Mouse (Mus musculus): Measurements from ENCODE around the gene Kif19a. TPM values are rescaled to one million over a fixed set of nuclear protein-coding genes. Genes with fewer than 3 reads are reported as not detected.
A peak's percentile ranks its signal among the peaks of the same experiment; 100 is the strongest.

Kif19a gene
- total RNA-seq, 2 experiments from 2014 or later = 2.9 to 5.4 TPM

DNA sequence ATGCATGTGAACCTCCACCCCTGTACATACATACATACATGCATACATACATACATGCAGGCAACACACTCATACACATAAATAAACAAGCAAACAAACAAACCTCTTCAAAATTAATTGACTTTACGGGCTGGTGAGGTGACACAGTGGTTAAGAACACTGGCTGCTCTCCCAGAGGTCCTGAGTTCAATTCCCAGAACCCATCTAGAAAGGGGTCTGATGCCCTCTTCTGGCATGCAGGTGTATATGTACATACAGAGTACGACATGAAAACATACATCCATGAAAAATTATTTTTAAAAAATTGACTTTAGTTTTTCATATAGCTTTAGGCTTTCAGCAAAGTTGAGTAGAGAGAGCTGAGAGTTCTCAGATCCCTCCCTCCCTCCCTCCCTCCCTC, 29.1 kb upstream of the Kif19a start:
- no peak overlapping the region for H3K4me3 ChIP-seq

GRCm38 (mm10) chr11:114736913-114737624, 28.1 kb upstream of the Kif19a start:
- peak; percentile 40 to 69 for DNase-seq (ENCODE audit: low spot score in 2 of 2)
- TF ChIP-seq CTCF (conservative IDR thresholded peaks at IDR 0.05) = peak; percentile 79
- Histone ChIP-seq H3K27ac (no peak overlapping the region), H3K4me3 (no peak overlapping the region; the same call in 1 of the 2 replicates)

More for the DNA sequence above, 29.1 kb upstream of the Kif19a start:
- TF ChIP-seq CTCF (conservative IDR thresholded peaks at IDR 0.05) = peak; percentile 36
- no peak overlapping the region for H3K27ac ChIP-seq
- DNase-seq (ENCODE audit: low spot score in 2 of 2) = no peak

DNA sequence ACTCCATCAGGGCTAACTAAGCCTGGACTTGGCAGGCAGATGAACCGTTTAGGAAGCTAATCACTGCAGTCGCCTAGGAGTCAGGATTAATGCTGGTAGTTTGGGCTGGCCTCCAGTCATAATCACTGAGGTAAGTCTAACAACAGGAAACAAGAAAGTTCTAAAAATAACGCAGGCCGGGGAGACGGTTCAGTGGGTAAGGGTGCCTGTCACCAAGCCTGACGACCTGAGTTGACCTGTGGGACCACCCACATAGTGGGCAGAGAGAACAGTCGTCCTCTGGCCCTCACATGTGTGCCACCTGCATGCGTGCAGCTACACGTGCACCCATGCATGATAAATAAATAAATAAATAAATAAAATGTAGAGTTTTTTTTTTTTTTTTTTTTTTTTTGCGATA, 24.6 kb upstream of the Kif19a start:
- Histone ChIP-seq H3K4me3 (no peak overlapping the region), H3K27ac (no peak overlapping the region)
- TF ChIP-seq CTCF (conservative IDR thresholded peaks at IDR 0.05) = no peak
- DNase-seq (ENCODE audit: low spot score in 2 of 2) = no peak

DNA sequence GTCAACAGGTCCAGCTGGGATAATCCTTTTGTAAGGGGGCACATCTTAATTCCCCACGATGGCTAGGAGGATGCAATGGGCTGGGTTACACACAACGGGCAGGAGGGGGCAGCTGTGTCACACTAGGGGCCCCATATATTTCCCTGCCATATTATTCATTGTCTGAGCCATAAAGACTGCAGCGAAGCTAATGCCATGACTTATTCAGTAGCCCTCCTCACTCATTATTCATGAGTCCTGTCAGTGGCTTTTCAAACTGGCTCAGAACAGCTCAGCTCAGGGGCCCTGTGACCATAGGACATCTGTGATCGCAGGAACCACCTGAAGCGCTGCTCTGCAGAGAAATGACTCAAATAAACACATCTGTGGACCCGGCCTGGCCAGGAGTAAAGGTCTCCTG, 23.7 kb upstream of the Kif19a start:
- no peak for TF ChIP-seq CTCF (conservative IDR thresholded peaks at IDR 0.05)
- no peak for DNase-seq (ENCODE audit: low spot score in 2 of 2)

GRCm38 (mm10) chr11:114745134-114745533, 20.1 kb upstream of the Kif19a start:
- peak; percentile 92 for TF ChIP-seq CTCF (conservative IDR thresholded peaks at IDR 0.05)

More for the DNA sequence above, 23.7 kb upstream of the Kif19a start:
- Histone ChIP-seq H3K27ac (no peak overlapping the region), H3K4me3 (no peak overlapping the region)

GRCm38 (mm10) chr11:114747564-114748138, 17.5 kb upstream of the Kif19a start:
- no peak overlapping the region for H3K4me3 ChIP-seq
- H3K27ac ChIP-seq = no peak overlapping the region
- DNase-seq (ENCODE audit: low spot score in 2 of 2) = no peak
- no peak for TF ChIP-seq CTCF (conservative IDR thresholded peaks at IDR 0.05)

More at GRCm38 (mm10) chr11:114745134-114745533, 20.1 kb upstream of the Kif19a start:
- Histone ChIP-seq H3K27ac (no peak overlapping the region), H3K4me3 (peak overlapping the region; percentile 22; the same call in 1 of the 2 replicates)
- DNase-seq (ENCODE audit: low spot score in 2 of 2) = peak; percentile 85 to 94

- Histone ChIP-seq H3K4me3 (no peak overlapping the region), H3K27ac (no peak overlapping the region)
- DNase-seq (ENCODE audit: low spot score in 2 of 2) = no peak
- no peak for TF ChIP-seq CTCF (conservative IDR thresholded peaks at IDR 0.05)
Measured at GRCm38 (mm10) chr11:114769911-114770310, 4.7 kb downstream of the Kif19a start.

GRCm38 (mm10) chr11:114771896-114772295, 6.7 kb downstream of the Kif19a start:
- TF ChIP-seq CTCF (conservative IDR thresholded peaks at IDR 0.05) = no peak
- H3K4me3 ChIP-seq = no peak overlapping the region
- H3K27ac ChIP-seq = no peak overlapping the region
- no peak for DNase-seq (ENCODE audit: low spot score in 2 of 2)

DNA sequence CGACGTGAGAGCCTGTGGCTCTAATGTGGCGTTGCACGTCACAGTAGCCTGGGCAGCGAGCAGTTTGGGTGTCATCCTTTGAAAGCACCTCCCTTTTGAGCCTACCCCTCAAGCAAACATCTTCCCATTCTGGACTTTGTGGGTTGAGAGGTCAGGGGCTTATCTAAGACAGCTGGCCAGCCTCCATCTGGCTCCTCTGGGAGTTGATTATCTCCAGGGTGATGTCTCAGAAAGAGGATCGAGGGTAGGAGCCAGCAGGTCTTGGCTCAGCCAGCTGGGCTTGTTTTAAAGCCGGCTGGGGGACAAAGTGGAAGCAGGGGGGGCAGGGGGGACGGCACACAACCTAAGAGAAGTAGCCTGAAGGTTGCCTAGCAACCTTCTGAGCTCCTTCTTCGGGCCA, 14.9 kb downstream of the Kif19a start:
- Histone ChIP-seq H3K27ac (no peak overlapping the region), H3K4me3 (no peak overlapping the region)
- no peak for DNase-seq (ENCODE audit: low spot score in 2 of 2)
- no peak for TF ChIP-seq CTCF (conservative IDR thresholded peaks at IDR 0.05)

GRCm38 (mm10) chr11:114785892-114786291, 20.7 kb downstream of the Kif19a start:
- no peak overlapping the region for H3K27ac ChIP-seq
- TF ChIP-seq CTCF (conservative IDR thresholded peaks at IDR 0.05) = peak; percentile 55
- H3K4me3 ChIP-seq = peak overlapping the region; percentile 42
- no peak for DNase-seq (ENCODE audit: low spot score in 2 of 2)

DNA sequence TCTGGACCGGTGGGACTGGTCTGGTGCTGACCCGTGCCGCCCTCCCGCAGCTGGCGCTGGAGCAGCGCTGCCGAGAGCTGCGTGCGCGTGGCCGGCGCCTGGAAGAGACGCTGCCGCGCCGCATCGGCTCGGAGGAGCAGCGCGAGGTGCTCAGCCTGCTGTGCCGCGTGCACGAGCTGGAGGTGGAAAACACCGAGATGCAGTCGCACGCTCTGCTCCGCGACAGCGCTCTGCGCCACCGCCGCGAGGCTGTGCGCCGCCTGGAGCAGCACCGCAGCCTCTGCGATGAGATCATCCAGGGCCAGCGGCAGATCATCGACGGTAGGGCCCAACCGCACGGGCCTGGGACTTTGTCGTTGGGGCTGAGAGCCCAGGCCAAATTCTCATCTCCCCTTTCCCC, 21.1 kb downstream of the Kif19a start:
- no peak for TF ChIP-seq CTCF (conservative IDR thresholded peaks at IDR 0.05)
- no peak overlapping the region for H3K27ac ChIP-seq
- H3K4me3 ChIP-seq = peak overlapping the region; percentile 42
- DNase-seq (ENCODE audit: low spot score in 2 of 2) = no peak

- H3K4me3 ChIP-seq = no peak overlapping the region
- DNase-seq (ENCODE audit: low spot score in 2 of 2) = no peak
- TF ChIP-seq CTCF (conservative IDR thresholded peaks at IDR 0.05) = no peak
- no peak overlapping the region for H3K27ac ChIP-seq
Measured at GRCm38 (mm10) chr11:114787611-114788010, 22.4 kb downstream of the Kif19a start.

DNA sequence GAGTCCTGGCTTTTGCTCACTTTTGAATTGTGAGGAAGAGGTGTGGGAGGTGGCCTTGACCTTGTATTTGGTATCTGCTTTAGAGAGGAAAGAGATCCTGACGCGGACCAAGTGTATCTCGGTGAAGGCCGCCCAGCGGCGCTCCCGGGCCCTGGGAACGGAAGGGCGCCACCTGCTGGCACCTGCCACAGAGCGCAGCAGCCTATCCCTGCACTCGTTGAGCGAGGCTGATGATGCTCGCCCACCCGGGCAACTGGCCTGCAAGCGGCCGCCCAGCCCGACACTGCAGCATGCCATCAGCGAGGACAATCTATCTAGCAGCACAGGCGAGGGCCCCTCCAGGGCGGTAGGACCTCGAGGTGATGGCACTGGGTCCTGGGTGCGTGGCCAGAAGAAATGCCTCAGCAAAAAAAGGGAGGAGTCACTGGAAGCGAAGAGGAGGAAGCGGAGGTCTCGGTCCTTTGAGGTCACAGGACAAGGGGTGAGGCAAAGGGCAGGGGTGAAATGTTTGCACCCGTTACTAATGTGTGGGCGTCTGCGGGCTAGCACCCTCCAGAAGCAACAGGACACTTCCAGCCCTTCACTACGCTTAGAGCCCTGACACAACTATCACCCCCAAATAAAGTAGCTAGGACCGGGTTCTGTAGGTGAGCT, 24.0 kb downstream of the Kif19a start:
- peak overlapping the region; percentile 34 for H3K4me3 ChIP-seq

More for the DNA sequence above, 24.0 kb downstream of the Kif19a start:
- TF ChIP-seq CTCF (conservative IDR thresholded peaks at IDR 0.05) = peak; percentile 100; the same call in 1 of the 2 replicates
- DNase-seq (ENCODE audit: low spot score in 2 of 2) = peak; percentile 73 to 90
- no peak overlapping the region; the same call in 1 of the 2 replicates for H3K27ac ChIP-seq

Measured in layer of hippocampus, adult 2 months (tissue).